Mouse (Mus musculus) hindbrain, embryonic 11.5 days (tissue): ENCODE data around the gene Ltn1. TPM values are rescaled to one million over a fixed set of nuclear protein-coding genes. Genes with fewer than 3 reads are reported as not detected.
A peak's percentile ranks its signal among the peaks of the same experiment; 100 is the strongest.

Experiments used
- ATAC-seq: fragments of 200-750 bp; cut with Nextera tagmentation; 2 replicates; pipeline ENCODE4 v1.8.0; 2017; ENCODE audit warnings: mild to moderate bottlenecking, moderate TSS enrichment, moderate library complexity; ENCODE audit not compliant: low FRiP score
- DNase-seq: peaks from one replicate; pipeline ENCODE4 v3.0.0-alpha.2; 2015; ENCODE audit warnings: low spot score
- H3K27ac ChIP-seq: fragments of 300-500 bp; sonication (generic); 2 replicates; pipeline ENCODE4 v1.5.1; 2014; ENCODE audit warnings: mild to moderate bottlenecking, low read depth, low read length
- H3K27me3 ChIP-seq: fragments of 300-500 bp; sonication (generic); 2 replicates; pipeline ENCODE4 v1.6.1; 2014; ENCODE audit warnings: mild to moderate bottlenecking, low read length, moderate library complexity, mixed read lengths; ENCODE audit not compliant: control insufficient read depth, insufficient read depth
- H3K36me3 ChIP-seq: fragments of 300-500 bp; sonication (generic); 2 replicates; pipeline ENCODE4 v1.6.1; 2014; ENCODE audit warnings: mild to moderate bottlenecking, low read length, moderate library complexity, mixed read lengths; ENCODE audit not compliant: control insufficient read depth, insufficient read depth
- H3K4me1 ChIP-seq: fragments of 300-500 bp; sonication (generic); replicated peaks from 2 replicates; pipeline ENCODE4 v1.6.1; 2014; ENCODE audit warnings: low read length, mixed read lengths; ENCODE audit not compliant: control insufficient read depth, insufficient read depth
- H3K4me2 ChIP-seq: fragments of 300-500 bp; sonication (generic); replicated peaks from 2 replicates; pipeline ENCODE4 v1.6.1; 2014; ENCODE audit warnings: mild to moderate bottlenecking, low read depth, low read length
- H3K4me3 ChIP-seq: fragments of 300-500 bp; sonication (generic); 2 replicates; pipeline ENCODE4 v1.5.1; 2014; ENCODE audit warnings: low read depth, low read length
- H3K9ac ChIP-seq: fragments of 300-500 bp; sonication (generic); 2 replicates; pipeline ENCODE4 v1.6.1; 2014; ENCODE audit warnings: low read depth, low read length
- H3K9me3 ChIP-seq: fragments of 300-500 bp; sonication (generic); 2 replicates; pipeline ENCODE4 v1.6.1; 2016; ENCODE audit warnings: low read length; ENCODE audit not compliant: control insufficient read depth
- WGBS: fragments of 180-500 bp; shearing (Covaris S2); extraction: QIAGEN DNeasy Blood & Tissue Kit; methylation state at CpG from one replicate; pipeline ENCODE4 v1.1.7; 2014; 5-methylcytosine and 5-hydroxymethylcytosine counted together
- polyA plus RNA-seq: library from polyadenylated mRNA; unstranded; fragments of >200 nt; fragmentation: Nextera tagmentation; extraction: Ambion mirVana; gene quantifications from 2 replicates; pipeline ENCODE4 v1.2.1, GENCODE M21; 2014

The Ltn1 gene
- polyA plus RNA-seq, 1 experiment from 2014 or later, result 32.9 TPM

DNA sequence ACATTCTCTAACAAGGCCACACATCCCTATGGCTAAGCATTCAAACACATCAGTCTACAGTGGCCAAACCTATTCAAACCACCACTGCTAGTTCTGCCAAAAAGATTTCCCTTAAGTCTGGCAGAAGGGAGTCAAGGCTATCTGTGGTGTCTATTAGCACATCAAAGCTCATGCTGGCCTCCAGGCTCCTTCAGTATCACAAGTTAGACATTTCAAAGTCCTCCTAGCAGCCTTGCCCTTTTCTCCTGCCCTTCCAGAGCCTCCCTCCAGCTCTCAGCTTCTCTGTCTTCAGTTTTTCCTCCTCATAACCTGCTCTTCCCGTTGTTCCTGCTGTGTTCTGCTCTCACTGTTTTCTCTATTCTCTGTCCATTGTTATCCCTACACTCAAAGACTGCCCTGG is 11.7 kb upstream of the Ltn1 start:
- DNase-seq (no peak), ATAC-seq (no peak)
- H3K36me3 ChIP-seq, result no peaks in the 10 kb centered on the region
- no peaks in the 10 kb centered on the region for H3K9me3 ChIP-seq
- peaks cover 2% of the 10 kb centered on the region for H3K4me1 ChIP-seq
- H3K27ac ChIP-seq, result no peak overlapping the region
- no peaks in the 10 kb centered on the region for H3K27me3 ChIP-seq
- no peak overlapping the region for H3K4me3 ChIP-seq
- 54% methylated on average over 1 of the region's 1 CpGs for WGBS
- H3K4me2 ChIP-seq, result no peak overlapping the region
- no peak overlapping the region for H3K9ac ChIP-seq

DNA sequence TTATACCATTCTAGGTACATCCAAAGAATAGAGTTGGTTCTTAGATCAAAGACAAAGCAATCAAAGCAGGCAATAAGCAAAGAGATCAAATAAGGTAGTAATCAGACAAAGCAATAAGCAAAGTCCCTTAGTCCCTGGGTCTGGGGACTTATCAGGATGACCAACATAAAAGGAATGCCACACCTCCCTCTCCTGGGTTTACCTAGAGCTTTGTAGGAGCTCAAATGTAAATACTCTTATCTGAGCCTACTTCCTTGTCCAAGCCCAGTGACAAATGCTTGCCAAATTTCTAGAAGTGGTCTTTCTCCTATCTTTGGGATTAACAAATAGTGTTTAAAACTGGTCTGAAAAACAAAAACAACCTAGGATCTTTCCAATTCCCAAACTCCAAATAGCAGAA is 10.8 kb upstream of the Ltn1 start:
- Histone ChIP-seq H3K4me3 (no peak overlapping the region), H3K4me2 (no peak overlapping the region), H3K9me3 (no peaks in the 10 kb centered on the region), H3K27me3 (no peaks in the 10 kb centered on the region), H3K9ac (no peak overlapping the region), H3K36me3 (no peaks in the 10 kb centered on the region), H3K4me1 (peaks cover 2% of the 10 kb centered on the region), H3K27ac (no peak overlapping the region)
- DNase-seq (no peak), ATAC-seq (no peak)

DNA sequence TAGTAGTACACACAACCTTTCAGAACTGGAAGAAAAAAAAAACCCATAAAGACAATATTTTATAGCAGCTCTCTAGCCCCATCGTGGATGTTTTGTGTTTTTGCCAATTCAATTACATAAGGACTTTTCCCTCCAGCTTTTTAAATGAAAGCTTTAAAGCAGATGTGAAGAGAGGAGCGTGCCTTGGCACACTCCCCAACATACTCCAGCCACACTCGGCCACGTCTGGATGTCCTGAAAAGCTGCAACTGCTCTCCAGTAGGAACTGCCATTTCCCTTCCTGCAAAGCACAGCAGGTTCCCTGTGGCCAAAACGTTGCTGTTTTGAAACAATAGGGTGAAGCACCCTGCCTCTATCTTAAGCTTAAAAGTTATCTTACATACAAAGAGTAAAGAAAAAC is 9.9 kb upstream of the Ltn1 start:
- no peak overlapping the region for H3K4me3 ChIP-seq
- no peak overlapping the region for H3K4me2 ChIP-seq
- H3K9me3 ChIP-seq, result no peaks in the 10 kb centered on the region
- no peaks in the 10 kb centered on the region for H3K36me3 ChIP-seq
- no peak overlapping the region for H3K9ac ChIP-seq
- no peaks in the 10 kb centered on the region for H3K27me3 ChIP-seq
- no peak for DNase-seq
- ATAC-seq, result no peak
- WGBS, result 59% methylated on average over 5 of the region's 5 CpGs
- H3K4me1 ChIP-seq, result peaks cover 2% of the 10 kb centered on the region
- no peak overlapping the region for H3K27ac ChIP-seq

DNA sequence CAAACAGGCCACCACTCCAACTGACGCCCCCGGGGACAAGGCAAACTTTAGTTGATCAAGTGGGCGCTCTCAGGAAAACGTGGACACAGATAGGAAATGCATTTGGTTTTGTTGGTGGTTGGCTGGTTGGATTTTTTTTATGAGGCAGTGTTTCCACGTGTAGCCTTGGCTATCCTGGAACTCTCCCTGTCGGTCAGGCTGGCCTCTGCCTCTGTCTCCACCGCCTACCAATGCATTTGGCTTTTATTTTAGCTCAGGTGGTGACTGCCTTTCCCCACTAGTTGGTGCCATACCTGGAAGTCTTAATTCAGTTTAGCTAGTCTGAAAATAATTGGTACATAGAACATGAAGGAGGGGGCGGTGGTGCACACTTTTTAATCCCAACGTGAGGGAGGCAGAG is 8.7 kb upstream of the Ltn1 start:
- peak overlapping the region; percentile 77 for H3K4me3 ChIP-seq
- H3K36me3 ChIP-seq, result no peaks in the 10 kb centered on the region
- peak overlapping the region; percentile 64 for H3K4me2 ChIP-seq
- peaks cover 2% of the 10 kb centered on the region for H3K4me1 ChIP-seq
- ATAC-seq (no peak), DNase-seq (peak; percentile 13)
- no peak overlapping the region for H3K27ac ChIP-seq
- H3K9me3 ChIP-seq, result no peaks in the 10 kb centered on the region
- no peaks in the 10 kb centered on the region for H3K27me3 ChIP-seq
- peak overlapping the region; percentile 86 for H3K9ac ChIP-seq
- WGBS, result 28% methylated on average over 9 of the region's 9 CpGs

DNA sequence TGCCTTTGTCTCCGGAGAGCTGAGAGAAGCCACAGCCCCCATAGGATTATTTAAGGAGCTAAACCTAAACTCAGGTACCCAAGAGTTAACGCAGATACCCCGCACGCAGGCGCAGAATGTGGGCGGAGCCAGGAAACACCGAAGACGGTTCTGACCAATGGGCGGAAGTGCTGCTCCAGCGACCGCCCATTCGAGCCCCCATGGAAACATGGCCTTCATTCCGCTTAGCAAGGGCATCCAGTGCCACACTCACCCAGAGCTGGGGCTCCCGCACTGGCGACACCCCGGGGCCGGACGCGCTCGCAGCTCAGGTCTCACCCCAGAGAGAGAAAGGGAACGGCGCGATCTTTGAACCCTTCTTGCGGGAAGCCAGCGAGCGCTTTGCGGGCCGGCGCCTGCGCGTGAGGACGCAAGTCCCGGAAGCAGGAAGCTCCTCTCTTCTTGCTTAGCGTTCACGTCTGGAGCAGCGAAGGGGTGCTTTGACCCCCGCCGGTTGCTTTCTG is 7.8 kb upstream of the Ltn1 start, which contains the start of gene Rwdd2b:
Gene Rwdd2b (minus strand): TSS at position 390 of the 503 bp plus-strand sequence.
- peak within 1 kb of the TSS; percentile 64 for H3K4me2 ChIP-seq
- 0% methylated on average over 38 of the region's 38 CpGs for WGBS
- DNase-seq (peak; percentile 93), ATAC-seq (peak; percentile 98)
- H3K27me3 ChIP-seq, result no peaks in the 10 kb centered on the region
- H3K4me1 ChIP-seq, result peaks cover 2% of the 10 kb centered on the region
- H3K9ac ChIP-seq, result peak within 1 kb of the TSS; percentile 86
- H3K4me3 ChIP-seq, result peak within 1 kb of the TSS; percentile 77
- no peaks in the 10 kb centered on the region for H3K9me3 ChIP-seq
- H3K36me3 ChIP-seq, result no peaks in the 10 kb centered on the region
- H3K27ac ChIP-seq, result peak within 1 kb of the TSS; percentile 89

DNA sequence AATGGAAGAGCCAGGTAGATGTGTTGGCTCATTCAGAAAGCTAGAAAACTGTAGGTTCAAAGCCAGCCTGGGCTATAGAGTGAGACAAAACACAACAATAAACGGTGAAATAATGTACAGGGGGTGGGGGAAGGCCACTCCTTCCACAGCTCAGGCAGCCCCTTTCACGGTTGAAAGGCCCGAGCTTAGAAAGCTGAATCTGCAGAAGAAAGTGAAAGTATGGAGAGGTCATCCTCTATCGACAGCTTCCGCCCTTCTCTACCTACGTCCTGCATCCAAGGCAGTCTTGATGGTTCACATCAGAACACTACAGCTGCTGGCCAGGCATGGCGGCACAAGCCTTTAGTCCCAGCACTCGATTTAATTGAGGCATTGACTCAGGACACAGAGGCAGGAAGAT is 6.3 kb upstream of the Ltn1 start:
- ATAC-seq, result no peak
- WGBS, result 89% methylated on average over 8 of the region's 8 CpGs

DNA sequence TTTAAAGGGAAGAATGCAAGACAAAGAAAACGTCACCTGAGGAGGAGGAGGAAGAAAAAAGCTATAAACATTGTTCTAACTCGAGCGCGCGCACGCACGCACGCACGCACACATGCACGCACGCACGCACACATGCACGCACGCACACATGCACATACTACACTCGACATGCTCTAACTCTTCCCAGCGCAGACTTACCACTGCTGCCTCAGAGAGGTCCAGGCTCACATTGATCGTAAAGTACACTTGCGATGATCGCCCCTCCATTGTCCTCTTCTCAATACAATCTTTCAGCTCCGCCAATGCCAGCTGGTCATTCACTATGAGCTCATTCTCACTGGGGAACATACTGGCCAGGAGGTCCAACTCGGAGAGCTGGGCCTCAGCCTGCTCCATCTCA is 4.7 kb upstream of the Ltn1 start:
- no peak for ATAC-seq

More for the DNA sequence above, 6.3 kb upstream of the Ltn1 start:
- Histone ChIP-seq H3K4me2 (no peak overlapping the region), H3K36me3 (no peaks in the 10 kb centered on the region), H3K9me3 (no peaks in the 10 kb centered on the region), H3K27me3 (no peaks in the 10 kb centered on the region), H3K4me1 (peaks cover 2% of the 10 kb centered on the region), H3K27ac (no peak overlapping the region), H3K4me3 (no peak overlapping the region), H3K9ac (no peak overlapping the region)
- no peak for DNase-seq

DNA sequence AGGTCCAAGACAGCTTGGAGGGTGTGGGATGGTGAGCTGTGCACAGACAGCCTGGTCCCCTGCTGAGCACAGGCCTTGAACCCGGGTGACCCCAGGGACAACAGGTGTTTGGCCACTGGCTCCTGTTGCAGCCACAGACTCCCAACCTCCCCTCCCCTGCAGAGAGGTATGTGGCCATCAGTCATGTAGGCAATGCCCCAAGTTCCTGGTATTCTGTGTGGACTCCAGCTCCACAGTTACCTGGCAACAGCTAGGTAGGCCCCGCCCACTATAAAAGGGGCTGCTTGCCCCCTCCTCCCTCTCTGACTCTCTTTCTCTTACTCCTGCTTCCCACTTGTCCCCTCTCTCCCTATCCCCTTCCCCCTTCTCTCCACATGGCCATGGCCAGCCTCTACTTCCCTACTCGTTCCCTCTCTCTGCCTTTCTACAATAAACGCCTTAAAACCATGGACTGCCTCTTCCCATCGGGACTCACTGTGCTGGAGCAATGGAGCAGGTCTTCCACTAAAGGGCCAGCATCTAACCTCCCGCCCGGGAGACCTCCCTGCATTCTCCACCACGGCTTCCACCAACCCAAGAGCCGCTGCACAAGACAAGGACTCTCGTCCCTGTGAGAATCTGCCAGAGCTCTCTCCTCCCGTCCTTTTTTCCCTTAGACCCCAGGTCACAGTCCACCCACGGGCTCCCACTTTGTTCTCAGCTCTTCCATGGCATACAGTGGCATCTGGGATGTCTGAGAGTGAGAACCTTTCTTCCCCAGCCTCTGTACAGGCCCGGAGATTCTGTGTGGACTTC is 3.2 kb upstream of the Ltn1 start:
- WGBS, result 84% methylated on average over 13 of the region's 13 CpGs
- no peak for ATAC-seq
- Histone ChIP-seq H3K9me3 (no peaks in the 10 kb centered on the region), H3K36me3 (no peaks in the 10 kb centered on the region), H3K27ac (no peak overlapping the region), H3K4me2 (no peak overlapping the region), H3K4me3 (no peak overlapping the region), H3K27me3 (no peaks in the 10 kb centered on the region), H3K4me1 (no peaks in the 10 kb centered on the region), H3K9ac (no peak overlapping the region)
- no peak for DNase-seq

More for the DNA sequence above, 4.7 kb upstream of the Ltn1 start:
- 94% methylated on average over 21 of the region's 21 CpGs for WGBS
- Histone ChIP-seq H3K4me2 (no peak overlapping the region), H3K4me1 (peaks cover 2% of the 10 kb centered on the region), H3K9me3 (no peaks in the 10 kb centered on the region), H3K9ac (no peak overlapping the region), H3K36me3 (no peaks in the 10 kb centered on the region), H3K27ac (no peak overlapping the region), H3K4me3 (no peak overlapping the region), H3K27me3 (no peaks in the 10 kb centered on the region)
- DNase-seq, result no peak

DNA sequence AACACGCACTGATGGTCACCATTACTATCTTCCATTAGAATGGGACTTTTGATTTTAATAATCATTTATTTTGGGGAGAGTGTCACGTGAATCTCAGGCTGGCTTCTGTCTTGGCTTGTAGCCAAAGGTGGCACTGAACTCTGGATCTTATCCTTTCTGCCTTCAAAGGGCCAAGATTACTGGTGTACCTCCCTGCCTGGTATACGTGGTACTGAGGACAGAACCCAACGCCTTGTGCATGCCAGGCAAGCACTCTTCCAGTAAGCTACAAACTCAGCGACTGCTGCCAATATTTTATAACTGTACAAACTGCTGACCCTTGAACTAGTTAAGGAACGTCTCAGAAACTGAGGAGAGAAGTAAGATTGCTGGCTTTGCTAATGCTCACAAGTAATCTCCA is 2.5 kb upstream of the Ltn1 start:
- Histone ChIP-seq H3K9me3 (no peaks in the 10 kb centered on the region), H3K4me1 (no peaks in the 10 kb centered on the region), H3K9ac (no peak overlapping the region), H3K4me3 (no peak overlapping the region), H3K36me3 (no peaks in the 10 kb centered on the region), H3K27ac (no peak overlapping the region), H3K27me3 (no peaks in the 10 kb centered on the region), H3K4me2 (no peak overlapping the region)
- no peak for ATAC-seq
- no peak for DNase-seq
- 86% methylated on average over 6 of the region's 6 CpGs for WGBS
